Mouse (Mus musculus): Measurements from ENCODE around the gene Fgfr2. TPM values are rescaled to one million over a fixed set of nuclear protein-coding genes. Genes with fewer than 3 reads are reported as not detected.

Fgfr2 gene
- polyA plus RNA-seq, 1 experiment = 114 TPM

DNA sequence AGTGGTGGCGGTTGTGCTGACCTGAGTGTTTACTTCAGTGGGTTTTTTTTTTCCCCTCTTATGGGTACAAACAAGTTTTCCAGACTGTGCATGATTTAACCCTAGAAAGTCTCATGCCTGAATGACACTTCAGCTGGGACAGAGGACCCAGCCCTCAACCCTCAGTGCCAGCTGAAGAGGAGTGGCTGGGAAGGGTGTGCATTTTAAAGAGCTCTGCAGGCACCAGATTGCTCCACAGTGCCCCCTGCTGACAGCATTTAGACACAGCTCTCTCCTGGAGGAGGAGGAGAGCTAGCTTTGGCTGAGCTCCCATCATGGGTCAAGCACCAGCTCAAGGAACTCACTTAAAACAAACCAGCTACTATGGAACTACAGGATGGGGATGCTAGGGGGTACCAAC lies 312.3 kb downstream of the Fgfr2 start:
- H3K4me3 ChIP-seq (replicated peaks; ENCODE audit: extremely low read depth, low read depth, low read length) = peak overlapping the region; percentile 22
- TF ChIP-seq CTCF (IDR thresholded peaks at IDR 0.05; ENCODE audit: insufficient read depth, low read length) = peak; percentile 95
- TF ChIP-seq POLR2A (IDR thresholded peaks at IDR 0.05; ENCODE audit: borderline replicate concordance, extremely low read depth, low read depth, low read length) = no peak
- H3K4me1 ChIP-seq (ENCODE audit: control insufficient read depth, insufficient read depth, low read length) = peaks cover 42% of the 10 kb centered on the region
- peak; percentile 93 for DNase-seq
- 39% methylated on average over 1 of the region's 1 CpGs for WGBS

DNA sequence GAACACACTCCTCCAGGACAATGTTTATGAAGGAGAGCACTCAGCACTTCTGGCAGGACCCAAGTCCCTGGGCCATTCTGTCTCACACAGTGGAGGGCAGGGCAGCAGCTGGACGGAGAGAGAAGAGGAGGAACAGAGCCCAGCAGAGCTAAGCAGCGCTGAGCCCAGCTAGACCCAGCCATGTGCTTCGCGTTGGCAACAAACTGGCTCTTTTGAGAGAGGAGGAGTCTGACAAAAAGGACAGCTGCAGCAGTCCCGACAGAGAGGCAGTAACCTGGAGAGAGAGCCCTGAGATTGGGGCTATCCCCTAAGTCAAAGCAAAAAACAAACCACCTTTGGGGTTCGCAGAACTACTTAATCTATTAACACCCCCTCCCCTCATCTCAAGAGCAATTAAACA lies 312.8 kb downstream of the Fgfr2 start:
- peak overlapping the region; percentile 12 for H3K4me3 ChIP-seq (replicated peaks; ENCODE audit: extremely low read depth, low read depth, low read length)
- peak; percentile 56 for DNase-seq
- TF ChIP-seq CTCF (IDR thresholded peaks at IDR 0.05; ENCODE audit: insufficient read depth, low read length) (no peak), POLR2A (IDR thresholded peaks at IDR 0.05; ENCODE audit: borderline replicate concordance, extremely low read depth, low read depth, low read length) (no peak)
- H3K4me1 ChIP-seq (ENCODE audit: control insufficient read depth, insufficient read depth, low read length) = peaks cover 47% of the 10 kb centered on the region
- 13% methylated on average over 6 of the region's 6 CpGs for WGBS

DNA sequence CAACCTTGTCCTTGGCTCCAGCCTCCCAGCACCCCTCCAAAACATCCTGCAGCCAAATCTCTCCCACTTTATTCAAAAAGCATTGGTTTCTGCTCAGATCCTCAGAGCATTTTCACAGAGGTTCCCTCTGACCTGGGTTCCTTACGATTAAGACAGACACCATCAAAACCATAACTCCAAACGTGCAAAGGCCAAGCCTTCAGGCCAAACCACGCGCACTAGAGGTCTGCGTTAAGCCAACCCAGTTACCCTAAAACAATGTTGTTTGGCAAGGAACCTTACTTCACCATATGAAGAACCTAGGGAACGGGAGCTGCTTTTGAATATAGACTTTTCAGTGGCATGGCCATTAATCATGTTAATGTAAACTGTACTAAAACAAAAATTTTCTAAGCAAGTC lies 313.4 kb downstream of the Fgfr2 start:
- Histone ChIP-seq H3K4me3 (replicated peaks; ENCODE audit: extremely low read depth, low read depth, low read length) (no peak overlapping the region), H3K4me1 (ENCODE audit: control insufficient read depth, insufficient read depth, low read length) (peaks cover 48% of the 10 kb centered on the region)
- 38% methylated on average over 6 of the region's 6 CpGs for WGBS
- peak; percentile 10 for DNase-seq
- TF ChIP-seq CTCF (IDR thresholded peaks at IDR 0.05; ENCODE audit: insufficient read depth, low read length) (no peak), POLR2A (IDR thresholded peaks at IDR 0.05; ENCODE audit: borderline replicate concordance, extremely low read depth, low read depth, low read length) (no peak)

DNA sequence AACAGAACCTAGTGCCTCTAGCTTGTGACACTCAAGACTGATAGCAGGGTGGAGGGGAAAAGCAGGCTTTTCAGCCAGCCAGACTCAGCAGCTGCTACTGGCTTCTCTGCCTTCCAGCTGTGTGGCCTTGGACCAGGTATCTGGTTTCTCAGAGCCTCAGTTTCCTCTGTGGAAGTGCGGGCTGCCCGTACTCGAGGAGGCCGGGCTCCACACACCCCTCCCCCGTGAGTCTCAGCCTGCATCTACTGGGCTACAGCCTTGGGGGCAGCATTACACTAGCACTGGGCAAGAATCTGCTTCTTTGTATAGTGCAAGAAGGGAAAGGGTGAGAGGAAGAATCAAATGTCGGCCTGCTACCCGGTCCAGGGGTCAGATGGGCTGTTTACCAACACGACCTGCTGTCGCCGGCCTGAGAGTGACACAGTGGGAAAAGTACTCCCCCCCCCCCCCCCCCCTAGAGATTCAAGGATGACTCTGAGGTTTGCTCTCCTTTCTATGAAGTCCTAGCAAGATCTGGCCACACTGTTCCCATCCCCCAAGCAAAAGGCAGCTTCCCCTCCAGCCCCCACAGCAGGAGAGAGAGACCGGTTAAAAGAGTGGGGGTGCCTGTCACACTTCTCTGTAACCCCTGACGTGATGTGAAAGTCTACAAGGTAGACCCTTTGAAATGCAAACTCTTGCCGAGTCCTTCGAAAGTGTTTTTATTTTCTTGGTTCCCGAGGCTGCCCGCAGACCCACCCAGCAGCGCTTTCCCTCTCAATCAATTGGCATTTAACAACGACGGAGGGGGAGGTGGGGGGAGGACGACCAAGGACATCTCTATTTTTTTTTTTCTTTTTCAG lies 314.1 kb downstream of the Fgfr2 start:
- Histone ChIP-seq H3K4me3 (replicated peaks; ENCODE audit: extremely low read depth, low read depth, low read length) (no peak overlapping the region), H3K4me1 (ENCODE audit: control insufficient read depth, insufficient read depth, low read length) (peaks cover 53% of the 10 kb centered on the region)
- TF ChIP-seq POLR2A (IDR thresholded peaks at IDR 0.05; ENCODE audit: borderline replicate concordance, extremely low read depth, low read depth, low read length) = no peak
- no peak for TF ChIP-seq CTCF (IDR thresholded peaks at IDR 0.05; ENCODE audit: insufficient read depth, low read length)
- peak; percentile 45 for DNase-seq
- 17% methylated on average over 20 of the region's 20 CpGs for WGBS

DNA sequence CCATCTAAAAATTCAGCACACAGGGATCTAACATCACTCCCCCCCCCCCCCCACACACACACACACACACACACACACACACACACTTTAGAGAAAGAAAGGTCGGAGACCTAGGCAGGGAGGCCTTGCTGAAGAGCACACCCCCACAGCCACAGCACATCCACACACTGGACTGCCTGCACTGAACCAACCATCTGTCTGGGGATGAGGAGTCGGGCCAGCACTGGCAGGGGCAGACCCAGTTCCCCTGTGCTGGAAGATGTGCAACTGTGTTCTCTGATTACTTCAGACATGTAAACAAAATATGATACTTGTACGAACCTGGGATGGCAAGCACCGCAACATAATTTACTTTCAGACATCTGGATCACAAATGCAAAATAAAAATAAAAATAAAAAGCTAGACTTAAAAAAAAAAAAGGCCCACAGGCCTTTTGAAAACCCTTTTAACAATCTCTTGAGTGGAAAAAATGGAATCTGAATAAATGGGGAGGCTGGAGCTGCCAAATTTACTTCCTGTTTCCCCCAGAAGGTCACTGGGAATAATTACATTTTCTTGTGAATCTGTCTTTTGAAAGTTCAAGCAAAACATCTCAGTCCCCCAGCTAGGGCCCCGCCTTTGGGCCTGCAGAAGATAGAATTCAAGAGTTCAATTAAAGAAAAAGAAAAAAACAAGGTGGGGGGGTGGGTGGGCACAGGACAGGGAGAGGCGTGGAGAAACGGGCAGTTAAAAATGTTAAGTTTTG lies 314.9 kb downstream of the Fgfr2 start:
- 43% methylated on average over 7 of the region's 7 CpGs for WGBS
- Histone ChIP-seq H3K4me3 (replicated peaks; ENCODE audit: extremely low read depth, low read depth, low read length) (no peak overlapping the region), H3K4me1 (ENCODE audit: control insufficient read depth, insufficient read depth, low read length) (peaks cover 61% of the 10 kb centered on the region)
- DNase-seq = peak; percentile 13
- TF ChIP-seq CTCF (IDR thresholded peaks at IDR 0.05; ENCODE audit: insufficient read depth, low read length) (no peak), POLR2A (IDR thresholded peaks at IDR 0.05; ENCODE audit: borderline replicate concordance, extremely low read depth, low read depth, low read length) (no peak)

DNA sequence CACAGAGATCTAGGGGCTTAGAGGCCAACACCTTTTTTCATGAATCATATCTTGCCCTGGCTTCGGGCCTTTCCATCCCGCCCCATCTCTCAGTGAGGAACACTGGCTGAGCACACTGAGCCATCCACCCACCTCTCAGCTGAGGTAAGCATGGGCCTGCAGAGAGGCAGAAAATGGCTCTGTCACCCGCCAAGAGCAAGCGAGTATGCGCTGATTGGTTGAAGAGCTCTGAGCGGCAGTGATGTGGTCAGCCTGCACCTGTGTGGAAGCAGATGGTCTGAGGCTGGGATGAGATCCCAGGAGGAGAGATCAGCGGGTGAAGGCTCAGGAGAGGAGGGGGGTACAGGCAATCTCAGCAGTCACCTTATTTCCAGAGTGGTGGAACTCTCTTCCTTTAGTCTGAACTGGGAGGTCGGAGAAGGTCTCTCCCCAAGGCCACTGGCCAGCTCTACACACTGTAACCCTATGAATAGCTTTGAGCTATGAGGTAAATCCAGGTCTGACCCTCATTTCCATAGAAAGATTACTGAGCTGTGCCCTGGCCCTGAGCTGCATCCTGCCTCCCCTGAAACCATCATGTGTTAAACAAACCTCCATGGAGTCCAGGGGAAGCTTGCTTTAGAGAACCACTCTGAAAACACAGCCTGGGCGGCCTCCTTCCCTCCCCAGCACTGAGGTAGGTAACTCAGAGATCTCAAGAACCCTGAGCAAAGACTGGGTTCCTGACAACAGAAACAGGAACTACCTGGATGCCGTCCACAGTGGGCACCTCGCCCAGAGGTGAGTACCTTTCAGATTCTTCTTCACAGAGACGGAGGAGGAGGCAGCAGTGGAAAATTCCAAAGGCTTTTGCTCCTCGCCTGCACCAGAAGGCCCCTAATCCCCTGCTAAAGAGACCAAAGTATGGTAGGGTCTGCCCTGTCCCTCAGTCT lies 316.0 kb downstream of the Fgfr2 start:
- 61% methylated on average over 13 of the region's 13 CpGs for WGBS
- peak; percentile 86 for DNase-seq
- TF ChIP-seq CTCF (IDR thresholded peaks at IDR 0.05; ENCODE audit: insufficient read depth, low read length) (no peak), POLR2A (IDR thresholded peaks at IDR 0.05; ENCODE audit: borderline replicate concordance, extremely low read depth, low read depth, low read length) (no peak)
- H3K4me1 ChIP-seq (ENCODE audit: control insufficient read depth, insufficient read depth, low read length) = peaks cover 69% of the 10 kb centered on the region
- H3K4me3 ChIP-seq (replicated peaks; ENCODE audit: extremely low read depth, low read depth, low read length) = no peak overlapping the region

DNA sequence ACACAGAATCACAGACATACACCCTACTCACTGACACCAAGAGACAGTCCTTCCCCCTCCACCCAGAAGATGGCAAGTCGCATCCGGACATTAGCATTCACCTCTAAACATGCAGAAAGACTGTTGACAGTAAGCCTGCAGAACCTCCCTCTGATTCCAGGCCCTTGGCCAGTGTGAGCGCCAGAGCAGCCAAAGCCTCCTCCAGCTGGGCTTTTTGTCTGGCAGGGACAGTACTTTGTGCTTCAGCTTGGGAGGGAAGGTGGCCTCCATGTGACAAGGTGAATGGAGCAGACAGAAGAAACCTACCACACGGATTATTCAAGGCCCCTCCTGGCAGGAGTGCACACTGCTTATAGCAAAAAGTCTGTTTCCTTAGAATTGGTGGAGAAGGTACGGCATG lies 316.9 kb downstream of the Fgfr2 start:
- Histone ChIP-seq H3K4me3 (replicated peaks; ENCODE audit: extremely low read depth, low read depth, low read length) (no peak overlapping the region), H3K4me1 (ENCODE audit: control insufficient read depth, insufficient read depth, low read length) (peaks cover 76% of the 10 kb centered on the region)
- DNase-seq = peak; percentile 26
- 39% methylated on average over 5 of the region's 5 CpGs for WGBS
- TF ChIP-seq POLR2A (IDR thresholded peaks at IDR 0.05; ENCODE audit: borderline replicate concordance, extremely low read depth, low read depth, low read length) = no peak
- no peak for TF ChIP-seq CTCF (IDR thresholded peaks at IDR 0.05; ENCODE audit: insufficient read depth, low read length)

DNA sequence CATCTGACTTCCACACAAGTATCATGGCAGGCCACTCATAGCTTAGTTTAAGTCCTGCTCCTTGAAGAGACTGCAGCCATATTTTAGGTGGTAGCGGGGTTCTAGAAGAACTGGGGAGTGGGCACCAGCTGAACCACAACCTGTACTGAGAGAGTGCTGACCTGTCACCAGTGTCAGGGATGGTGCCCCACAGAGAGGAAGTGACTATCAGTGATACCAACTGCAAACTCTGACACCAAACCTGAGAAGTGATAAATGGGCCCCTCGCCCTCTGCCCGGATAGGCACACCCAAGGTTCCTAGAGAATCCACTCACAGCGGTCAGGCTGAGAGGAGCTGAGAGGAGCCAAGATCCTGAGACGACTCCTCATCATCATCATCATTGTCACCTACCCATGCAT lies 318.2 kb downstream of the Fgfr2 start:
- no peak for TF ChIP-seq POLR2A (IDR thresholded peaks at IDR 0.05; ENCODE audit: borderline replicate concordance, extremely low read depth, low read depth, low read length)
- TF ChIP-seq CTCF (IDR thresholded peaks at IDR 0.05; ENCODE audit: insufficient read depth, low read length) = no peak
- peaks cover 75% of the 10 kb centered on the region for H3K4me1 ChIP-seq (ENCODE audit: control insufficient read depth, insufficient read depth, low read length)
- no peak for DNase-seq
- H3K4me3 ChIP-seq (replicated peaks; ENCODE audit: extremely low read depth, low read depth, low read length) = no peak overlapping the region
- 61% methylated on average over 5 of the region's 5 CpGs for WGBS

DNA sequence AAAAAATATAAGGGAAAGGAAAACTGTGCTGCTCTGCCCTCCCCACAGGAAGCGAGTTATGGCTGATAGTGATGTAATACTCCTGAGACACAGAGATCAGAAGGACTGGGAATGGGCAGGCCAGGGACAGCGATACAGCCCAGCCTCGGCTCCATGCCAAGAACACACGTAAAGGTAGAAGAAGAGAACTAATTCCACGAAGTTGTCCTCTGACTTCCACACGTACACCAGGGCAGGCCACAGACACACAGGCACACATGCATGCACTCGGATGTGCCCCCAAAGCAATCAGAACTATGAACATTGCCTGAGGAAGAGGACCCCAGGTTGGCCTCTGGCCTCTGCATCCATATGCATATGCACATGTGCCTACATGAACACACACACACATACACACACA lies 318.7 kb downstream of the Fgfr2 start:
- Histone ChIP-seq H3K4me3 (replicated peaks; ENCODE audit: extremely low read depth, low read depth, low read length) (no peak overlapping the region), H3K4me1 (ENCODE audit: control insufficient read depth, insufficient read depth, low read length) (peaks cover 75% of the 10 kb centered on the region)
- no peak for TF ChIP-seq CTCF (IDR thresholded peaks at IDR 0.05; ENCODE audit: insufficient read depth, low read length)
- TF ChIP-seq POLR2A (IDR thresholded peaks at IDR 0.05; ENCODE audit: borderline replicate concordance, extremely low read depth, low read depth, low read length) = no peak
- DNase-seq = peak; percentile 20
- WGBS = 38% methylated on average over 7 of the region's 7 CpGs
